Mouse (Mus musculus) ES-E14 (cell line): ENCODE data around the gene Tmem117.

Experiments
- CHD2 ChIP-seq: IDR thresholded peaks from 2 replicates; pipeline ENCODE4 v1.6.1; 2014; ENCODE audit warnings: mild to moderate bottlenecking, low read depth, low read length, inconsistent platforms
- MAFK ChIP-seq: IDR thresholded peaks from 2 replicates; pipeline ENCODE4 v1.6.1; 2014; ENCODE audit warnings: mild to moderate bottlenecking, low read depth, low read length, inconsistent platforms; ENCODE audit not compliant: insufficient read depth
- ZNF384 ChIP-seq: IDR thresholded peaks from 2 replicates; pipeline ENCODE4 v1.6.1; 2012; ENCODE audit warnings: low read depth, low read length, inconsistent platforms

- no peak for TF ChIP-seq CHD2
- TF ChIP-seq MAFK = no peak
- TF ChIP-seq ZNF384 = no peak
Measured at GRCm38 (mm10) chr15:94732104-94732503, 103.1 kb downstream of the Tmem117 start.
